Mouse (Mus musculus): ENCODE data around the gene Ankrd28. TPM values are rescaled to one million over a fixed set of nuclear protein-coding genes. Genes with fewer than 3 reads are reported as not detected.

Gene Ankrd28
- polyA plus RNA-seq, 1 experiment from 2014 or later, result 8.4 TPM

DNA sequence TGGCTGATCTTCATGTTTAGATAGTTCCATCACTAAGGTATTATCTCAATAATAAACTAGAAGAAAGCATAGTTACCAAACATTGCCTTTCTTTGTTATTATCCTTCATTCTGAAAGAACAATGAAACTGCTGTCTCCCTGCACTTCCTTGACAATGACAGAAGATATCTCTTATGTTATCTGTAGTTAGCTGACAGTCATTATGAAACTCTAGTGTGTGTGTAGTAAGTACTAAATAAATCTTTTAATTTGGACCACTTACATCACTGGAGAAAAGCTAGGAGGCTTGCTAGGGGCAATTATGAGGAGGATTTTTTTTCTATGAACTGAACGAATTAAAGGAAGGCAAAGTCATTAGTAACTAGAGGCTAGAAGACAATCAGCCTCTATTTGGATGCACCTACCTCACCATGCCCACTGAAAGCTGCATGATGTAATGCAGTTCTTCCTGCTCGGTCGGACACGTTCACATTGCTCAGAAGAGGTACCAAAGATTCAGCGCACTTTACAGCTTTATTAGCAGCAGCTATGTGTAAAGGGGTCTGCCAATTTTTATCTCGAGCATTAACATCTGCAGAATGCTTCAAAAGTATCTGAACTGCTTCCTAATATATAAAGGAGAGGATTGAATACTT is 82.1 kb downstream of the Ankrd28 start:
- Histone ChIP-seq H3K9me3 (replicated peaks) (no peaks in the 10 kb centered on the region), H3K36me3 (peaks cover 32% of the 10 kb centered on the region; the same call in 1 of the 2 replicates), H3K4me3 (replicated peaks) (no peak overlapping the region), H3K4me1 (no peaks in the 10 kb centered on the region), H3K4me2 (no peak overlapping the region), H3K27me3 (no peaks in the 10 kb centered on the region), H3K27ac (no peak overlapping the region), H3K9ac (no peak overlapping the region)
- no peak for ATAC-seq (replicated peaks; ENCODE audit: low FRiP score)
- 82% methylated on average over 6 of the region's 6 CpGs for WGBS

GRCm38 (mm10) chr14:31742523-31742922 is 87.9 kb downstream of the Ankrd28 start:
- 91% methylated on average over 3 of the region's 3 CpGs for WGBS
- peaks cover 54% of the 10 kb centered on the region; the same call in 1 of the 2 replicates for H3K36me3 ChIP-seq

GRCm38 (mm10) chr14:31734811-31735210 is 95.6 kb downstream of the Ankrd28 start:
- H3K4me3 ChIP-seq (replicated peaks), result no peak overlapping the region
- no peaks in the 10 kb centered on the region for H3K9me3 ChIP-seq (replicated peaks)
- no peak overlapping the region for H3K9ac ChIP-seq
- no peak overlapping the region for H3K4me2 ChIP-seq
- WGBS, result 85% methylated on average over 2 of the region's 2 CpGs
- peaks cover 32% of the 10 kb centered on the region for H3K36me3 ChIP-seq
- no peak overlapping the region for H3K27ac ChIP-seq
- no peak for ATAC-seq (replicated peaks; ENCODE audit: low FRiP score)
- no peaks in the 10 kb centered on the region for H3K27me3 ChIP-seq
- H3K4me1 ChIP-seq, result no peaks in the 10 kb centered on the region

More at GRCm38 (mm10) chr14:31742523-31742922, 87.9 kb downstream of the Ankrd28 start:
- no peak overlapping the region for H3K9ac ChIP-seq
- H3K9me3 ChIP-seq (replicated peaks), result no peaks in the 10 kb centered on the region
- H3K27me3 ChIP-seq, result no peaks in the 10 kb centered on the region
- no peak overlapping the region for H3K4me3 ChIP-seq (replicated peaks)
- no peak overlapping the region for H3K4me2 ChIP-seq
- no peak for ATAC-seq (replicated peaks; ENCODE audit: low FRiP score)
- no peak overlapping the region for H3K27ac ChIP-seq
- no peaks in the 10 kb centered on the region for H3K4me1 ChIP-seq

- no peak overlapping the region for H3K4me2 ChIP-seq
- no peak overlapping the region for H3K27ac ChIP-seq
- no peaks in the 10 kb centered on the region for H3K4me1 ChIP-seq
- H3K36me3 ChIP-seq, result peaks cover 36% of the 10 kb centered on the region
- H3K9ac ChIP-seq, result no peak overlapping the region
- no peak overlapping the region for H3K4me3 ChIP-seq (replicated peaks)
- ATAC-seq (replicated peaks; ENCODE audit: low FRiP score), result no peak
- WGBS, result 90% methylated on average over 3 of the region's 3 CpGs
- no peaks in the 10 kb centered on the region for H3K9me3 ChIP-seq (replicated peaks)
- H3K27me3 ChIP-seq, result no peaks in the 10 kb centered on the region
These were observed 102.9 kb downstream of the Ankrd28 start for GRCm38 (mm10) chr14:31727522-31727921.

- Histone ChIP-seq H3K36me3 (peaks cover 54% of the 10 kb centered on the region), H3K4me3 (replicated peaks) (no peak overlapping the region), H3K27me3 (no peaks in the 10 kb centered on the region), H3K9me3 (replicated peaks) (no peaks in the 10 kb centered on the region), H3K4me1 (no peaks in the 10 kb centered on the region), H3K9ac (no peak overlapping the region), H3K27ac (no peak overlapping the region), H3K4me2 (no peak overlapping the region)
- ATAC-seq (replicated peaks; ENCODE audit: low FRiP score), result no peak
- WGBS, result 81% methylated on average over 1 of the region's 1 CpGs
These were observed 107.7 kb downstream of the Ankrd28 start for GRCm38 (mm10) chr14:31722746-31723145.

DNA sequence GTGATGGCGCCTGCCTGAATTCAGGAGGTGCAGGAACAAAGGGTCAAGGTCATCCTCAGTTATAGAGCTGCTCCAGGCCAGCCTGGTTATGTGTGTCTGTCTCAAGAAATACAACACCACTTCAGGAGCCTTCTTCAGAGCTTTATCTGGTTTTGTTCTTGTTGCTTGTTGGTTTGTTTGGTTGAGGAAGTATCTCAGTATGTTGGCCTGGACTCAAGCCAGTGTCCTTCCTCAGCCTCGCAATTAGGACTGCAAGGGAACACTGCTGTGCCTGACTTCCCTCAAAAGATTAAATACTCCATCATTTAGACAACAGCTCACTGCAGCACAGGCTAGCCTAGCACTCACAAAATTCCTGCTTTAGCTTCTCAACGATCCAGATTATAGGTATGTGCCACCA is 109.2 kb downstream of the Ankrd28 start:
- no peaks in the 10 kb centered on the region for H3K27me3 ChIP-seq
- H3K9me3 ChIP-seq (replicated peaks), result no peaks in the 10 kb centered on the region
- H3K4me2 ChIP-seq, result no peak overlapping the region
- H3K27ac ChIP-seq, result no peak overlapping the region
- H3K9ac ChIP-seq, result no peak overlapping the region
- peaks cover 54% of the 10 kb centered on the region for H3K36me3 ChIP-seq
- H3K4me3 ChIP-seq (replicated peaks), result no peak overlapping the region
- ATAC-seq (replicated peaks; ENCODE audit: low FRiP score), result no peak
- WGBS, result 85% methylated on average over 3 of the region's 3 CpGs
- no peaks in the 10 kb centered on the region for H3K4me1 ChIP-seq

GRCm38 (mm10) chr14:31718332-31718731 is 112.1 kb downstream of the Ankrd28 start:
- no peaks in the 10 kb centered on the region for H3K27me3 ChIP-seq
- H3K4me2 ChIP-seq, result no peak overlapping the region
- no peaks in the 10 kb centered on the region for H3K4me1 ChIP-seq
- peaks cover 65% of the 10 kb centered on the region for H3K36me3 ChIP-seq
- H3K9me3 ChIP-seq (replicated peaks), result no peaks in the 10 kb centered on the region
- no peak overlapping the region for H3K27ac ChIP-seq
- H3K4me3 ChIP-seq (replicated peaks), result no peak overlapping the region
- 90% methylated on average over 2 of the region's 2 CpGs for WGBS
- no peak overlapping the region for H3K9ac ChIP-seq
- ATAC-seq (replicated peaks; ENCODE audit: low FRiP score), result no peak

DNA sequence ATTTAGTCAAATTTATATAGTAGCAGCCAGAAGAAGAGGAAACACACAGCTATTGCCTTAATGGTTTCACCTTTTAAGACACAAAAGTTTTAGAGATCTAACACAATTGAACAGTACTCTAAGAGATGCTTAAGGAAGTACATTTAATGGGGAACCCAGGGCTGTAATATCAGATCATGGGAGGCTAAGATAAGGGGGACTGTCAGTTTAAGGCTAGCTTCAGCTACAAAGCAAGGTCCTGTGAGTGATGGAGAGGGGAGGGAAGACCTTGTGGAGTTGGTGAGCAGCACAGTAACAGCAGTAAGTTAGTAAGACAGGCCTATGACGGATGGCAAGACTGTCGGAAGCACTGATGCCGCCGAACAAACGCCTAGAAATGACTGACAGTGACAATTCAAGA is 113.1 kb downstream of the Ankrd28 start:
- H3K27me3 ChIP-seq, result no peaks in the 10 kb centered on the region
- H3K36me3 ChIP-seq, result peaks cover 74% of the 10 kb centered on the region
- no peak overlapping the region for H3K4me2 ChIP-seq
- no peaks in the 10 kb centered on the region for H3K4me1 ChIP-seq
- no peak overlapping the region for H3K27ac ChIP-seq
- 95% methylated on average over 5 of the region's 5 CpGs for WGBS
- no peak for ATAC-seq (replicated peaks; ENCODE audit: low FRiP score)
- no peak overlapping the region for H3K9ac ChIP-seq
- H3K4me3 ChIP-seq (replicated peaks), result no peak overlapping the region
- no peaks in the 10 kb centered on the region for H3K9me3 ChIP-seq (replicated peaks)

DNA sequence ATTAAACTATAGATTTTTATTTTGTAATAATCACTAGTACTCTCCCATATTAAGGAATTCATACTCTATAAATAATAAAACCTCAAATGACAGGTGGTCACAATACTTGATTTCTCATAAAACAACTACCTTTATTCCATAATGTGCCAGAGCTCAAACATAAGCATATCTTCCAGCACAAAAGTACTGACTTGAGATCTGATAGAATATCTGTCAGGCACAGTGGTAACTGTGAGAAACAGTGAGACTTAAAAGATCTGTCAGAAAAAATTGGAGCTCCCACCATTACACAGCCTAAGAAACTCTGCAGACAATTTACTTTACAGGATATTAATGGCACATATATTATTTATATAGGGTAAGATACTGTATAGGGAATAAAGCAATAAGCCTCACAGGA is 114.8 kb downstream of the Ankrd28 start:
- Histone ChIP-seq H3K9ac (no peak overlapping the region), H3K4me1 (no peaks in the 10 kb centered on the region), H3K4me3 (replicated peaks) (no peak overlapping the region), H3K4me2 (no peak overlapping the region), H3K27me3 (no peaks in the 10 kb centered on the region), H3K27ac (no peak overlapping the region), H3K9me3 (replicated peaks) (no peaks in the 10 kb centered on the region), H3K36me3 (peaks cover 73% of the 10 kb centered on the region)
- ATAC-seq (replicated peaks; ENCODE audit: low FRiP score), result no peak

DNA sequence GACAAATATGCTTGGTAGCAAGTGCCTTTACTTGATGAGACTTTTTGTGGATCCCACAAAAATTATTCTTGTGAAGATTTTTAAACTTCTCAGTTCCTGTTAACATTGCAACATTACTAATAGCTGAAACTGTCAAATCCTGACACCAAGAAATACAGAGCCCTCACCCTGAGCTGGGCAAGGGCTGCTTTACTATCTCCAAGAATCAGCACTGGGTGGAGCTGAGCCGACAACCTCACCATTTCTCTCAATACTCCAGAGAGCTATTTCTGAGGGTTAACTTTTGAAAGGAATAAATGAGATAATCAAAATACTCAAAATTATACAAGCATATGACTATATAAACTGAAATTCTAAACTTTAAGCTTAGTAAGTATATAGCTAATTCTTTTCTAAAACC is 121.1 kb downstream of the Ankrd28 start:
- H3K4me3 ChIP-seq (replicated peaks), result no peak overlapping the region
- WGBS, result 85% methylated on average over 1 of the region's 1 CpGs
- no peaks in the 10 kb centered on the region for H3K9me3 ChIP-seq (replicated peaks)
- H3K27ac ChIP-seq, result no peak overlapping the region
- no peaks in the 10 kb centered on the region for H3K27me3 ChIP-seq
- no peak overlapping the region for H3K4me2 ChIP-seq
- H3K9ac ChIP-seq, result no peak overlapping the region
- ATAC-seq (replicated peaks; ENCODE audit: low FRiP score), result no peak
- H3K4me1 ChIP-seq, result no peaks in the 10 kb centered on the region
- peaks cover 59% of the 10 kb centered on the region for H3K36me3 ChIP-seq

DNA sequence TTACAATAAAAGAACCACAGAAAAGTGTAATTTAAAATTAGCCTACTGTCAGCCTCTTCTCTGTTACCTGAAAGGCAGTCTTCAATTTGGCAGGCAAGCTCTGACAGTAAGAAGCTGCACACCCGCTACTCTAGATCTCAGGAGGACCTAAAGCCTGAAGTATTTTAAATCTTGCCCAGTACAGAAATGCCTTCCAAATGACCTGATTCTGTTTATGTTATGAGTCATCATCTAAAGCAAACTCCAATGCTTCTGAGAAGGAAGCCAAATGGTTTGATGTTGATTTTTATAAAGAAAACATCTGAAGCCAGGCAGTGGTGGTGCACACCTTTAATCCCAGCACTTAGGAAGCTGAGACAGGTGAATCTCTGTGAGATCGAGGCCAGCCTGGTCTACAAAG is 130.1 kb downstream of the Ankrd28 start:
- Histone ChIP-seq H3K36me3 (peaks cover 71% of the 10 kb centered on the region), H3K27me3 (no peaks in the 10 kb centered on the region), H3K27ac (no peak overlapping the region), H3K4me1 (no peaks in the 10 kb centered on the region), H3K4me3 (replicated peaks) (no peak overlapping the region), H3K9ac (no peak overlapping the region), H3K9me3 (replicated peaks) (no peaks in the 10 kb centered on the region), H3K4me2 (no peak overlapping the region)
- 79% methylated on average over 2 of the region's 2 CpGs for WGBS
- ATAC-seq (replicated peaks; ENCODE audit: low FRiP score), result no peak

DNA sequence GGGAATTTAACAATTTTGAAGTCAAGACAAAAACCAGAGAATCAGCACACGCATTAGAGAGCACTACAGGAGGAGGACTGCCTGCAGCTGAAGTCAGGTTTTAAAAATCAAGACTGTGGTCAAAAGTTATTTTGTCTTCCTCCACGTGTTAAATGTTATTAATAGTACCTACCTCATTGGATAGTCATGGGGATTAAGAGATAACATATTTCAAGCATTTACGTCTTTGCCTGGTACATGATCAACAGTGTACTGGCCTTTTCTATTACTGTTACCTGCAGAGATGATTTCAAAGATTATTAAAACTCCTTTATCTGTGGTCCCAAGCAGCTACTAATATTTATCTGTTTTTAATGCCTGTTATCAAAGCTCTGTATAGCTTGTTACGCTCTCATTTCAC is 132.7 kb downstream of the Ankrd28 start:
- no peaks in the 10 kb centered on the region for H3K9me3 ChIP-seq (replicated peaks)
- H3K4me3 ChIP-seq (replicated peaks), result no peak overlapping the region
- no peaks in the 10 kb centered on the region for H3K4me1 ChIP-seq
- H3K4me2 ChIP-seq, result no peak overlapping the region
- H3K27ac ChIP-seq, result no peak overlapping the region
- 86% methylated on average over 4 of the region's 4 CpGs for WGBS
- no peaks in the 10 kb centered on the region for H3K27me3 ChIP-seq
- peaks cover 47% of the 10 kb centered on the region for H3K36me3 ChIP-seq
- no peak for ATAC-seq (replicated peaks; ENCODE audit: low FRiP score)
- H3K9ac ChIP-seq, result no peak overlapping the region

DNA sequence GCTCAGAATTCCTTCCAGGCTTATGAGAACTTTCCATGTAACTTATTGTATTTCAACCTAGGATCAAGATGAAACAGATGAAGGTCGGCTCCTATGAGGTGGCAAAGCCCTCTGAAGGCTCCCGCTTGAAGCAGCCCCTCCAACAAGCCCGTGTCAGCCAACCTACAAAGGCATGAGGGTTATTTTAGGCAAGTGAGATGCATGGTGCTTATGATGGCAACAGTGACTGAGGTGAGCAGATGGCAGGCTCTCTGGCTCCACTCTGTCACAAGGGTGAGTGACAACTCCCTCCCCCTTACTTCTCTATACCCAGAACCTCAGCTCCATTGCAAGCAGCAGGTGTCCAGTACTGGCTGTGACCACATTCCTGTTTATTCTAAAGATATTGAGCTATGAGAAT is 133.1 kb downstream of the Ankrd28 start:
- ATAC-seq (replicated peaks; ENCODE audit: low FRiP score), result no peak
- no peak overlapping the region for H3K4me3 ChIP-seq (replicated peaks)
- H3K4me1 ChIP-seq, result no peaks in the 10 kb centered on the region
- no peak overlapping the region for H3K4me2 ChIP-seq
- H3K27ac ChIP-seq, result no peak overlapping the region
- H3K9me3 ChIP-seq (replicated peaks), result no peaks in the 10 kb centered on the region
- no peaks in the 10 kb centered on the region for H3K27me3 ChIP-seq
- peaks cover 43% of the 10 kb centered on the region for H3K36me3 ChIP-seq
- 89% methylated on average over 3 of the region's 3 CpGs for WGBS
- no peak overlapping the region for H3K9ac ChIP-seq
